Mouse (Mus musculus) cerebellum, adult 9-11 months (tissue): Measurements from ENCODE around the gene Mei4.

Experiments used
- DNase-seq: peaks from one replicate; pipeline ENCODE4 v3.0.0; 2022

Gene Mei4

GRCm38 (mm10) chr9:82162415-82162814 is 298.9 kb downstream of the Mei4 start:
- no peak for DNase-seq

DNA sequence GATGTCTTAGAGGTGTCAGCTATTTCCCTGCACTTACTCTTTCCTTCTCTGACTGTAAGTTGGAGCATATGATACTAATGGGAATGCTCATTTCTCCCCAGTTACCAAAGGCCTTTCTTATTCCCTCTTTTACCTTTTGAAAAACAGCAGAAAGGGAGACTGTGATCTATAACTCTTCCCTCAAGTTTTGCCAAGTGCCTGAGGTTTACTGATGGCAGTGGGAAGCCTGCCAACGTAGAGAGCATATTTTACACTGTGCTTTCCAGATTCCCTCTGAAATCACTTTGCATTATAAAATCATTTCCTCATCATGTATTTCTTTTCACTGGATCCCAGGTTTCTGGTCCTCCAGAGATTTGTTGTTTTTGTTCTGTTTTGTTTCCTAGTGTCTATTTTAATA is 354.5 kb downstream of the Mei4 start:
- no peak for DNase-seq

- DNase-seq: no peak
Measured at GRCm38 (mm10) chr9:82247695-82248445, 384.4 kb downstream of the Mei4 start.
